Mouse (Mus musculus) urinary bladder, adult 18-20 months (tissue): ENCODE data around the gene Tmem117.

Experiments
- DNase-seq, 2 experiments: peaks; one replicate each; pipeline ENCODE4 v3.0.0; 2022; ENCODE audit warnings: low spot score in 2 of 2, mixed read lengths in 2 of 2

The Tmem117 gene

DNA sequence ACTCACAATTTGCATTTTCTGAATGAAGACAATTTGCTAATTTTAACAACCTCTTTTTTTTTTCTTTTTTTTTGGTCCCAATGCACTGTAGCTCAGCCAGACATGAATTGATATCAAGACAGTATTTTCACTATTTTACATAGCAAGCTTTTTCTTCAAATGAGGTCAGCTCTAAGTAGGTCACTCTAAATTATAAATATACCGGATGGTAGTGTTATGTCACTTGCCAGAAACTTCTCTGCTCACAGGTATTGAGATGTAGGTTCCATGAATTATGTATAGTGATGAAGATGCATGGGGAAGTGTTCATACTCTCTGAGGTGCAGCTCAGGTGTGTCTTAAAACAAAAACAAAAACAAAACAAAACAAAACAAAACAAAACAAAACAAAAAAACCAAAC, 264.2 kb downstream of the Tmem117 start:
- DNase-seq = no peak

DNA sequence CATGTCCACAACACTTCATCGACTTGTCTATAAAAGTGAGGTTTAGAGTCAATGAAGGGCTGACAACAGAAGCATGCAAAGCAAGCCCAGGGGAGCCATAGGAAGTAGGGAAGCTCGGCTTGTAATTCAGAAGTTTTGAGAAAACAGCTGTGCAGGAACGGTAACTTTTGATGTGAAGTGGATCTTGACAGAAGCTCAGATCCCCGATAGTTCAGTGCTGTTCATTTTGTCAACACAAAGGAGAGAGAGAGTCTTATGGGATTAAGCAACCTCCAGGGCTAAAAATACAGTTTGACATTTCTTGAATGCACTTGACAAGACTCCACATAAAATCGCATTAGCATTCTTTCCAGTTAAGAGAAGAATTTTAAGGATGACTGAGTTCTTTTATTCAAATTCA, 265.1 kb downstream of the Tmem117 start:
- DNase-seq = no peak

DNA sequence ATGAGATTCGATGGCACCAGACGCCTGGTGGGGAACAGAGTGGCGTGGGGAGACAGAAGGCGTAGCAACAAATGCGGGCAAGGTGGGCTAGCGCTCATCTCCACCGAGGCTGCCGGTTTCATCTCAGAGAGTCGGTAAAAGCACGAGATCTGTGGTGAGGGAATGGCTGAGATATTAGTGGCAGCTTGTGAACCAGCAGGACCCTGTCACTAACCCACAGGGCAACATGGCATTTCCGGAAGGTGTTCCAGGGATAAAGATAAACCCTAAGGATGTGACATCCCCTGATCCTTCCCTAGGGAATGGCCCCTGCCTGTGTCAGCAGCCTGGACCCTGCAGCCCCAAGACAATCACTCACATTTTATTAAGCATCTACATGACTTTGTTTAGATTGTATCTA, 266.6 kb downstream of the Tmem117 start:
- no peak for DNase-seq

DNA sequence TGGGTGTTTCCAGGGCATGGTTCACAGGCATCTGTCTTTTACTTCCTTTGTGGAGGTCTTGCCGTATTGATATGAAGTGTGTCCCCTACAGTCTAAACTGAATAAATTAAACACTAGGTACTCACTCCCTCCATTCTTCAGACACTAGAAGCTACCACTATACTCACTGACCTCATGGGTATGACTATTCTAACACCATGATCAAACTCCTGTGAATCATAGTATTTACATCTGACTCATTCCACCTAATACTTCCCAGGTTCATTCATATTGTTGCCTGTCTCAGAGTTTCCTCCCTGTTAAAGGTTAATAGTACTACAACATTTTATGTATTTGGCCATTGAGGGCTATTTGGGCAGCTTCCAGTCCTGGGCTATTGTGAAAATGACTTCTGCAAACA, 274.2 kb downstream of the Tmem117 start:
- no peak for DNase-seq

DNA sequence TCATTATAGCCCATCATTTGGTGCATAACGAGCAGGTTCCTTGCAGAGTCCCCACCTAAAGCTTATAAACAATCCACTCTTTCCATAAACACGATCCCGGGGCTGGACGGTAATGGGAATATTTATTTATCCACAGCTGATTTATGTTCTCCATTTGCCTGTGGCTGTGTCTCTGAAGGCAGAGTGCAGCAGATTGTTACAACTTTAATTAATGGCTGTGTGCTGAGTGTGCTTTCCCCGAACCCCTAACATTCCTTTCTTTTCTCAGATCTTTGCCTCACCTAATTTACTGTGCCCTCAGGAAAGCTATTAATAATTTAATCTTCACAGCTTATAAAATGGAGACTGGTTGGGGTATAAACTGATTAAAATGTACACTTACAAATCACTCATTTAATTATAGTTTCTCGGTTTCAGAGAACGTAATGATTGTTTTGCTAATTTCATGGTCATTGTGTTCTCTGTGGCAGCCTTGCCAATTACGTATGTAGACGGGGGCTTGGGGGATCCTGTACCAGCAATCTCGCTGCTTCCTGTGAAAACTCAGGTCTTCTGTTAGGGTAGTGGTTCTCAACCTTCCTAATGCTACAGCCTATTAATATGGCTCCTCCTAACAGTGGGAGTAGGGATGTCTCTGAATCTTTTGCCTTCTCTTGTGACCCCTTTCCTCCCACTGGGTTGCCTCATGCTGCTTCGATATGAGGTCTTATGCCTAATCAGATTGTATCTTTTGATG, 275.8 kb downstream of the Tmem117 start:
- no peak for DNase-seq

DNA sequence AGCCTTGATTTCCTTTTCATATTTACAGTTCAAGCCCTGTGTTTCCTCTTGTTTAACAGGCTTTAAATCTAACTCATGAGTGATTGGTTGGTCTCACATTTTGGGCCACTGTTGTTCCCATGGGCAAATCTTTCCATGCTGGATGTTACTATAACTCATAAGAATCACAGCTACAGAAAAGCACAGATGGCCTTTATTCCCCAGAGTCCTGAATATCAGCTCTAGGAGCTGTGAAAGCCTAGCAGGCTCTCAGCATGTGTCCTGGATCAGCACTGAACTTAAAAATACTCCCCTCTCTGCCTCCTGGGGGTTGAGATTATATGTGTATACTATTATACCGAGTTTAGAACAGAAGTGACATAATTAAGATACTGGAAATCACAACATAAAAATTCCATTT, 292.6 kb downstream of the Tmem117 start:
- no peak for DNase-seq

DNA sequence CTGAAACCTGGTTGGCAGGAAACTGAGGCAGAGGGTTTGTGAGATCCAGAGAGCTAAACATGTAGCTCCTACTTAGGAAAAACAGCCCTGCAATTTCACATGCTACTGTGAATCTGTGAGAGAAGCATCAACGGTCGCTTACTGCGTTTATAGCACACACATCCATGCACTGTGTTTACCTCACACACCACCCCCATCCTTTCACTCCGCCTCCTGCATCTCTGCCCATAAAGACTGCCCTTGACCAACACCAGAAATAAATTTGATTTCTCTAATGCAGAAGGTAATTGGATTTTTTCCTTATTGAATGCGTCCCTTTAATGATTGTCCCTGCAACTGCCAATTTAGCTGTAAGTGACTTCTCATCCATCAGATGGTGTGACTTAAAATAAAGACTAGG, 299.0 kb downstream of the Tmem117 start:
- DNase-seq = no peak

DNA sequence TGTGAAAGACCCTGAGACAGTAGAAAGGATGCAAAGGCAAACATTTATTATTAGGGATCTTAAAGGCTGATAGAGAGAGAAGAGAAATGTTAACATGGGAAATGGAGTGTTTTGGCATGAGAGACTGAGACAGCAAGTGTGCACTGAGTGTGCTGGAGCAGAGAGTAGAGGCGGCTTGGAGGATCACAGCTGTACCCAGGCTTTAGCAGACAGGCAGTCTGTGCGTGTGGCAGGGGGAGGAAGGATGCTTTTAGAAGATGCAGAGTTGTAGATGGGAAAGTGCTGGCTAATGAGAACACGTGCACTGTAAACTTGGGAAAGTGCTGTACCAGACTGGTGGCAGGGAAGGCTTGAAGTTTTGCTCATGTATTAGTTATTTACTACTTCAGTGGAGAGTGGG, 301.7 kb downstream of the Tmem117 start:
- DNase-seq = no peak

DNA sequence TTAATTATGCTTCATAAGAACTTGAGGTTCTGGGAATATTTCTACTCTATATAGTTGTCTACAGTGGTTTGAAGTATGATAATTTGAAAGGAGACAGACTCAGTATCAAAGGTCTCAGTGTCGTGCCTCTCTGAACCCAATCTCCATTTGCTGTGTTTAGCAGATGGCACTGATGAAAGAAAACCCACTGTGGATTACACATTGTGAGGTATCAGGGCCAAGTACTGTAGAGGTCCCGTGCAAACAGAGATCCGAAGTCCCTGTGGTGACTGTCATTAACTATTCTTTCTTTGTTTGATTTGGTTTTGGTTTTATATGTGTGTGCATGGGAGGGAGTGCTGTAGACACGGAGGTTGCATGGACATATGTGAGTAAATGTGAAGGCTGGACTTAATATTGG, 304.0 kb downstream of the Tmem117 start:
- no peak for DNase-seq

DNA sequence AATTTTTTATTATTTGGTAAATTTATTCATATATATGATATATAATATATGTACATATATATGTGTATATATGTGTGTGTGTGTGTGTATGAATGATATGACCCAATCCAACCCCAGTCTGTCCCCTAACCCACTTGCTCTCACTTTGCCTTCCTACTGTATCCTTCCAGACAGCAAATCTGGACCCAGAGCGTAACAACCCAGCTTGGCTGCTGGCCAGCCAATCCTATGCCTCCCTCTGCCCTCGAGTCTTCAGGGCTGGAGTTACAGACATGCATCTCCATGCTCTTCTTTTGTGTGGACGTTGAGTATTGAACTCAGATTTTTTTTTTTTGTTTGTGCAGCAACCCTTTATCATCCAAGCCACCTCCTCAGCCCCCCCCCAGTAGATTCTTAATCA, 304.4 kb downstream of the Tmem117 start:
- no peak for DNase-seq

DNA sequence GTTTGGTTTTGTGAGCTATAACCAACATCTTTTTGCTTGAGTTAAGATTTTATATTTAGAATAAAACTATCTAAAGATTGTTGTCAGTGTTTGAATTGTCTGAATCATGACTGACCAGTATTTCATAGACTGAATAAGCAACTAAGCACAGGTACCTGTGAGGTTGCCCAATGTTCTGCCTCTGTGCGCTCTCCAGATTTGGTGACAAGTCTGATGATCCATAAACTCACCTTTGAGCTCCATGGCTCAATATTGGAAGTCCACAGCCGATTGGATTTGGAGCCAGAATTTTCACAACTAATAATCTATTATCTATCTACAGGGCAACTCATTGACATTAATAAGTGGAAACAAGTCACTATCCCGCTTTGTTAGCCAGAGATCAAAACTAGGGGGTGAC, 312.9 kb downstream of the Tmem117 start:
- DNase-seq = no peak

DNA sequence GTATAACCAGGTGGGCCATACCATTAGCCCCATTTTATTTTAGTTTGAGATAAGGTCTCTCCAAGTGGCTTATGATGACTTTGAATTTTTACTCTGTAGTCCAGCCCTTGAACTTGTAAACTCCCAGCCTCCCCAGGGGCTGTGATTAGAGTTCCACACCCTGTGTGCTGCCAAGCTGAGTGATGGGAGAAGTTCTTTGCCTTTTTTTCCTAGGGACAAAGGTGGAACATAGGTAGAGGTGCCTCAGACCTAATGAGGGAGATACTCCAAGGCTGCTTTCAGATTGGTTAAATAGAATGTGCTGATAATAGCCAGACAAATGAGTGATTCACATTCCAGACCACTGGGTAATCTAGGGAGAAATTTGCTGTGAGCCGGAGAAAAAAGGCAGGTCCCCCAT, 313.4 kb downstream of the Tmem117 start:
- no peak for DNase-seq

DNA sequence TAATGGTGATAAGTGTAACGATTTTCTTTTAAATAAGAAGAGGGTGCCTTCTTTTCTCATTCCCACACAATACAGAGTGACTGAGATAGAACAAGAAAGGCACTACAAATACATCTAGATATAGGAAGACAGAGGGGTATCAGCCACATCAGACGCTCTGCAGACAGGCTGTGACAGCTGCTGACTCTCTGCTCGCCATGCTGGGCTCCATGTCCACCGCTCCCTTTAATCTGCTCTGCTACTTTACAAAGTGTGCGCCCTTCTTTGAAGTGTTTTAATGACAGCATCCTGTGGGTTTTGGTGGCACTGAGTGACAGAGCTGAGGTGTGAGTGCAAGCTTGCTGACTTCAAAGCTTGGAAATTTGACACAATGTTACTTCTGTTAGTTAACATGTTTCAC, 314.9 kb downstream of the Tmem117 start:
- no peak for DNase-seq

DNA sequence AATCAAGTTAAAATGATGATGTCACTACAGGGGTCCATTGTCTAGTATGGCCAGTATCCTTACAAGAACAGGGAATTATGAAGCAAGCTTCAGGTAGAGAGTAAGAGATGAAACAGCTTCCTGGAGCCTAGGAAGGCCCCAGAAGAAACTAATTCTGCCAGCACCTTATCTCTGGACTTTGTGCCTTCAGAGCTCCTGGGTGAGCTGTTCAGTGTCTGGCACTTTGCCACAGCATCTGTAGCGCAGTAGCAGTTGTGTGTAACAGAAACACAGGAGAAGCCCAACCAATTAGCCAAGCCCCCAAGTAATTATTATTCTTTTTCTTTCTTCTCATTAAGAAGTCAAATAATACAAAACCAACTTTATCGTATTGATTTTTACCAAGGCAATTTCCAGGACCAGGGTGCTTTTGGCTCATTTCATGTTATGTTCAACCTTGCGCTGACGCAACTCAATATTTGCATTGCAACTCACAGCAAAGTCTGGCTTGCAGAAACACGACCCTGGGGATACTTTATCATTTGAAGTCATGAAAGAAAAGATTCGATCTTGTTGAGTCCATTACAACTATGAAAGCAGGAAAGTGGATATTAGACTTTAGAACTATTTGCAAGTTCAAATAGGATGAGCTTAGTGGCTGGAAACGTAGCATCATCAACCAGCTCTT, 322.5 kb downstream of the Tmem117 start:
- peak in 1 of 2 experiments; percentile 8 for DNase-seq

DNA sequence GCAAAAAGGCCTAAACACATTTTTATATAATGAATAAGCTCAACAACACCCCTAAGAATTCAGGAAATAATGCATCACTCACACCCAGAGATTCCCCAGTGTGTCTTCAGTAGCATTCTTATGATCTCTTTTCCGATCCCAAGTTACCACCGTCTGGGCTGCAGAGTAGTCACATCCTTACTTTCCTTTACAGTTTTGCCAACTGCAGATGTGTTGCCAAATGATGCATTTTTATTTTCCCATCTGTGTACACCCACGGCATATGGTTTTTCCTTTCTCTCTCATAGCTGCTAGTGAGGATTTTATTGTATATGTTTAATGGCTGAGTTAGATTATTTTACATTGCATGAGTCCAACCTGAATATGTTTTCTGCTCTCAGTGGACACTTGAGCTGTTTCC, 327.7 kb downstream of the Tmem117 start:
- DNase-seq = no peak

DNA sequence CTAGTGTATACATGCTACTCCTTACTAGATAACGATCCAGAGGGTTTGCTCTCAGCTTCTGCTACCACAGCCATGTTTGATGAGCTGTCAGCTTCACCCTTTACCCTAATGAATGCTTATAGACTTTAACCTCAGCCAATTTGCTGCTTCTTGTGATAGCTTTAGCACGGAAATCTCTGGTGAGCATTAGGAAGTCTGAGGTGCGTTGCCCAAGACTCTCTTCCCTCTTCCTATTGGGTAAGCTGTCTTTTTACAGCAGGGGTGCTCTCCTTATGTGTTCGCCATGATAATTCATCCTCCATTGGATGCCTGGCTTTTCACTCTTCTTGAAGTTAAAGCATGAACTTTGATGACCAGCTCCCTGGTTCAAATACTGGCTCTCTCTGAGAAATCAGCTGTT, 328.2 kb downstream of the Tmem117 start:
- no peak for DNase-seq

DNA sequence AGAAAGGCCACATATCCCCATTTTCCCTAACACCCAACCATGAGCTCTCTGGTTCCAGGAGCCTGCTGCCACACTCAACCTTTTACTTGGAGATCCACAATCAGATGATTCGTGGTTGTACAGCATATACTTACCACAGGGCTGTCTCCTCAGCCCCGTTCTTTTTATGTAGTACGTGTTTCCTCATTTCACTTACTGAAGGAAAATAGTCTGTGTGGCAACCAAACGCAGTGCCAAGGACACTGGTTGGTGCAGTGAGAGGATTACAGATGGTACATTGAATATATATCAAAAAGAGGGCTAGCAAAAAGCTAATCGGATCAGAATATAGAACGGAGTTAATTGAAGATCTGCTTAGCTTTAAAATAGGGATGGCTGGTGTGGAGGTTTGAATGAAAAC, 338.0 kb downstream of the Tmem117 start:
- no peak for DNase-seq

DNA sequence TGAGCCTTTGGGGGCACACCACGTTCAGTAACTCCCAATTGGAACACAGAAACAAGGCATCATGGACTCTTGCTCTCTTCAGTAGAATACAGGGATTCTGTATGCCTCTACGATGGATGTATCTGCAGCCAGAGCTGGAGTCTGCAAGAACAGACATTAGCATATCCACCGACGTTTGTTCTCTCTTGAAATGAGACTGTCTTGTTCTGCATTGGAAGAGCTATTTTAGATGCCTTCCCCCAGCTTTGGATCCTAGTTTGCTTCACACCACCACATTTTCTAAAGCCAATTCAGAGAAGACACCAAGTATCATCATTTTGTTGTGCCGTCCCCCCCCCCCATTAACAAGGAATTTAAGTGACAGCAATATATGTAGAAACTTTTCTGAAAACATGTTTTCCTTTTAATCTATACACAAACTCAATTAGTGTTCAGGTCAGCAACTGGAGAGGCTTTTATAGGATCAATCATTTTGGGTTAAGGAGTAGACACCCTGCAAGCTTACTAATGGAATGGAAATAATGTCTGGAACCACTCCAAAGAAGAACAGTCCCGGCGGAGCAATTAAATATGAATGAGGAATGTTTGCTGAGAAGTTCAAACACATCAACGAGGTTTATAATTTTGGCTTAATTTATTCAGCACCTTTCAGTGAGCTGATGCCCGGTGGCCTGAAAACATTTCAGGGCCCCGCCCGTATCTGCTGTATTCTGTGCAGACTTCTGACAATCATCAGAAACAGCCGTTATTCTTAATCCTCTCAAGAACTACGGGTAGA, 339.6 kb downstream of the Tmem117 start:
- no peak for DNase-seq

DNA sequence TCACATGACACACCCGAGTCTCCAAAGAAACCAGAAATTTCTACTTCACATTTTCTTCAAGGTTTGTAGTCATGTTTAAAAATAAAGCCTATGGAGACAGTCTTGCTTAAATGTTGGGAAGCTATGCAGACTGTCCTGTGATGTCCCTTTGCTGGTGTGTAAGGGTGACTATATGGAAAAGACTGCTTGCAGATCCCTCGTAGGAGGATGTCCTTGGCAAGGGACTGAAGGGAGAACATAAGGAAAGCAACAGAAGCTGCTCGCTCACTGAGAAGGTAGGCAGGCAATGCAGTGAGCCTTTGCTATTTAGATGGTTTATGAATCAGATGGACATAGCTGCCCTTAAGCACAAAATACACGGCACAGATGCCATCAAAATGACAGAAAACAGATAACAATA, 352.8 kb downstream of the Tmem117 start:
- no peak for DNase-seq

DNA sequence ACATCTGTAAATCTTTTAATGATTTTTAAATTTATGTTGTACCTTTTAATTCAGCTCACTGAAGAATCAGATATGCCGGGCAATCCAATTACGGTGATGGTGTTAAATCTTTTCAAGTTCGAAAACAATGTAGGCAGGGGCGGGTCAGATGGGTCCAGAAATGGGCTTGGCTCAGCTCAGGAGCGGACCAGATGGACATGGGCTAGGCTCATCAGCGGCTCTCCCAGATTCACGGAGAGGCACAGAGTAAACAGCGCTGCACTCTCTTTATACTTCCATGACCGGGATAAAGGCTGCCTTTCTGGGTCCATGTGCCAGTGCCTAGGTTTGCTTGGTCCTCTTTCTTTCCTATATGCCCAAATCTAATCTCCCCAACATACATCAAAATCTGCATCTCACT, 366.3 kb downstream of the Tmem117 start:
- DNase-seq = no peak

DNA sequence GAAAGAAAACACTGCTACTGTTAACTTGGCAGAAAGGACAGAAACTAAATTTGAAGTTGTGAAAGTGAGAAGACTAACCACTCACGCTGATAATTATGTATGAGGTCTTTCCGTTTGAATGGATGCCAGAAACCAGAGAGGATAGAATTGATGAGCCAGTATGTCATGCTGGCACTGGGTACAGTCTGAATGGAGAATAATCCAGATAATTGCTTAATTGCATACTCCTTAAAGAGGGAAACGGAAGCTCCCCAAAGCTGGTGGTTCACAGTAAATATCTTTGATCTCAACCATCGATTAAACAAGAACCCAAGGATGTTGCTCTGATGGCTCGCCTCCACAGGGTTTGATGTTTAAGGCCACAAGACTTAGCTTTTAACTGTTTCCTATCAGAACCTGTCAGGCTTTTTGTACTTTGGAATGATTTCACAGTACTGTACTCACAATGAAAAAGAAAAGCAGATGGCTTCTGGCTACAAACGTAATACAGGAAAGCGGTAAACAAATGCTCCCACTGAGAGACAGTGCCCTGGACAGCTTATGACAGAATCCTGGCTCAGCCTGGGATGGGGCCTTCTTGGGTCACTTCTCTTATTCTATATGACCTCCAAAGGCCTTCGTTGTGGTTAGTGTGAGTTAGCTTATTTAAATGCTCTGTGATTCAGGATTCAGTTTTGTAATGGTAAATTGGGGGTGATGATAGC, 376.2 kb downstream of the Tmem117 start:
- DNase-seq = no peak

DNA sequence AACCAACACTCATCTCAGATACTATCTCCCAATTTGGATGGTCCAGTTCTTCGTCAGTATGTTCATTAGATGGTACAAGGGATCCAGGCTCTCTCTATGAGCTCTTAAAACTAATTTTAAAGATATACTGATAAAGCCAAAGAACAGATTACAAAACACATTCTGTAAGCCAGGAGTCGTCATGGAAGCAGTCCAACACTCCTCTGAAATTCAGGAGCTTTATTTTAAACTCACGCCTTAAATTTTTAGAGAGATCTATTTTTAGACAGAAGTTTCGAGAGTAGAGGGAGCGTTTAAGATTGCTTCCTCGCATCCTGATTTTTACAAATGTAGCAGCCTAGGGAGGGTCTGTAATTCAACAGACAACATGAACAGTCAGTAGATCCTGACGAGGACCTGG, 393.2 kb downstream of the Tmem117 start:
- no peak for DNase-seq
